Mouse (Mus musculus) gonadal fat pad, adult 2 months (tissue): ENCODE results near the gene Gm10271. TPM values are rescaled to one million over a fixed set of nuclear protein-coding genes. Genes with fewer than 3 reads are reported as not detected.
A peak's percentile ranks its signal among the peaks of the same experiment; 100 is the strongest.

Source experiments
- DNase-seq: peaks from one replicate; pipeline ENCODE4 v3.0.0-alpha.2; 2012; ENCODE audit warnings: low read depth
- polyA plus RNA-seq: library from polyadenylated mRNA; depleted of rRNA; stranded (reverse); fragments of >200 nt; gene quantifications from 2 replicates; pipeline ENCODE4 v1.2.3, GENCODE M21; 2012

Gm10271 gene
- polyA plus RNA-seq, 1 experiment: not detected

GRCm38 (mm10) chr10:116978841-116979240 lies 6.4 kb upstream of the Gm10271 start:
- DNase-seq: no peak

GRCm38 (mm10) chr10:116977858-116978257 lies 5.4 kb upstream of the Gm10271 start:
- DNase-seq: no peak

DNA sequence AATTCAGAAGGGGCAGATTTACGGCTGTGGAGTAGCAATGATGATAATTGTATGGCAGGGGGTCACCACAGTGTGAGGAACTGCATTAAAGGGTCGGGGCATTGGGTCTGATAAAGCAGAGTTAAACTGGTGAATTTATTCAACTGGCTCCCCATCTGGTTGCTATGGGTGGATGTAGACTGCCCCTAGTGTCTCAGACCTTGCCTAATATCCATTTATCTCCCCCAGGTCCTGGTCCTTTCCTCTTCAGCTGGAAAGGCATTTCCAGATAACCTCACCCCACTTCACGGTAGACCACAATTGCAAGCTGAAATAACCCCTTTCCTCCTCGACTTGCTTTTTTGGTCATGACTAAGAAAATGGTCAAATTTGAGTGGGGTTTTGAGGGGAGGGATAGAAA lies 5.0 kb upstream of the Gm10271 start:
- no peak for DNase-seq

DNA sequence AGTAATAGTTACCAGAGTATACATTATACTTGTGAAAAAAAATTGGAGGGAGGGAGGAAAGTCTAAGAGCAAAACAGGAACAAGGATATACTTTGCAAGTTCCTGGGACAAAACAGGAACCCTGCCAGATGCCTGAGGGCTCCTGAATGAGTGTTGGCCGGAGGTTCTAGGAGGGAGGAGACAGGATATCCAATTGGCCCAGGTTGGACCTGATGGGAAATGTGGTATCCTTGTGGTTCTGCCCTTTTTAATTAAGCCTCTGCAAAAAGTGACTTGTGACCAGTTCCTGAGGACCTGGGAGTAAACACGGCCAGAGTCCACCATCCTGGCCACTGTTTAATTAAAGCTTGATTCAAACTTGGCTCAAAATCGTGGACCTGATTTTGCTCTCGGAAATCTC lies 3.7 kb downstream of the Gm10271 start:
- DNase-seq: no peak

DNA sequence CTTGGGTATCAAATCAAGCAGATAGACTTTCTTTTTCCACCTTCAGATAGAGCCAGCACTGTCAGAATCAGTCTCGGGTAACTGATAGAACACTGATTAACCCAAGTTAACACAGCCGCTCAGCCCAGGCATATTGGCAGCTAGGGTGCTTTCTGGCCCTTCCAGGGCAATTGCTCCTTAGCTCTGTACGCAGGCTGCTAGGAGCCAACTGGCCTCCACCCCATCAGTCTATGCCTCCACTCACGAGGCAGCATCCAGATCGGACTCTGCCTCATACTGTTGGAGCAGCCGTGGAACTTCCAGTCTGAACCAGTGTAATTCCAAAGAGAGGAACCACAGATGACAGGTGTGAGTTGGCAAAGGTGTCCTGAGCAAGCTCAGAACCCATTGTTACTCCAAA lies 6.3 kb downstream of the Gm10271 start:
- no peak for DNase-seq

DNA sequence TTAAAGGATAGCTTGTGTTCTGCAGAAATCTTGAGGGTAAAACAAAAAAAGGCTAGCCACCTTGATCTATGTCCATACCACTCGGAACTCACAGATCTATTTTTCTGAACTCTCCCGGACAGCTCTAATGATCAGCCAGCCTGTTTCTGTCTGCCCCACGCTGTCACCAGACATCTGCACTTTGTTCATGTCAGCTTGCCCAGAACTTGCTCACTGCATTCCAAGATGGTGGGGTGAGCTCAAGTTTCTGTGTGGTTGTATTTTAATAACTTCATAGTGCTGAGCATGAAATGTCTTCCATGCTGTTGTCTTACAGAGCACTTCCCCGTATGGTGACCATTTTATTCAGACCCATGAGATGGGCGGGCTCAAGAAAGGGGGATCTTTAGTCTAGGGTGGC lies 7.1 kb downstream of the Gm10271 start:
- no peak for DNase-seq

GRCm38 (mm10) chr10:116964571-116964970 lies 7.8 kb downstream of the Gm10271 start:
- no peak for DNase-seq

DNA sequence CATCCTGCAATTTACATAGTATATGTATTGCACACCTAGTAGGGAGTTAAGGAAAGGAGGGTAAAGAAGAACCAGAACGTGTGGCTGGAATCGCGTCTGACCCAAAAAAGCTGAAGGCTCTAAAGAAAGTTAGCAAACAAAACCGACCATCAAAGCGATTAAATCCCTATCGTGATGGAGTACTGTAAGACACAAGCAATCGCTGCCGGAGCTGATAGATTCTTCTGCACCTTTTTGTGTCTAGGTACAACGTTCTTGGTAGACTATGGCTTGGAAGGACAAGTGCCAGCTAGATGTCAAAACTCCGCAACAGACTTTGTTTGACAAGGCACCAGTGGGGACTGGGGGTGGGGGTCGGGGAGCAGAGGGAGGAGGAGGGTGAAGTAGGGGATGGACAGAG lies 8.3 kb downstream of the Gm10271 start:
- no peak for DNase-seq

DNA sequence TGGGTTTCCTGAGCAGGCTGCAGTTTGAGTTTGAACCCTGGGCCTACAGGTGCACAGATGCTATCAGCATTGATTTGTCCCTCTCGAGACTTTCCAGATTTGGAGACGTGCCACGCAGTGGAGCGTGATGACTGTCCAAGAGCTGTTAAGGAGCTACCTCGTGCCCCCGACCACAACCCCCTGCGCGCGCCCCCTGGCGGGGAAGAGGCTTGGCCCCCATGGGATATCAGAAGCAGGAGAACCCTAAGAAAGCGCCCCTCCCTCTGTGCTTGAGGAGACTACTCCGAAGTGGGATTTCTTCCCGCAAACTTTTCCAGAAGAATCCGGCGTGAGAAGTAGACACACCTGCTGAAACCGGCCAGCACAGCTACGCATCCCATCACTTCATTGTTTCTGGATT lies 9.6 kb downstream of the Gm10271 start:
- no peak for DNase-seq

DNA sequence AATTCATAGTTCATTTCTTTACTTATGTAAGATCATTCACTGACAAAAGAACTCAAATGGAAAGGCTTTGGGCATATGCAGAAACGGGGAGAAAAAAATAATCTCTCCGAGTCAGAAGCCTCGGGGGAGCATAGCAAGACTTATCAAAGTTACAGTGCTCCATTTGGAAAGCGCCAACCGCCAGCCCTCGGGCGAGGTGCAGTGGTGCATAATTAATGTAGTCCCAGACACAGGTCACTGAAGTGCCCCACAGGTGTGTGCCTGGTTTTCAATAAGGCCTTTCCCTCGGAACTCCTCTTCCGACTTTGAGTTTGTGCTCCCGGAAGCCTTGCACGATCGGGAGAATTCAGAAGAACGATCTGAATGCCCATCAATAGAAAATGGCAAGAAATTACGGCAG lies 10.3 kb downstream of the Gm10271 start:
- DNase-seq: no peak

- DNase-seq: peak; percentile 13
Observed at GRCm38 (mm10) chr10:116957867-116958551, 14.4 kb downstream of the Gm10271 start.

DNA sequence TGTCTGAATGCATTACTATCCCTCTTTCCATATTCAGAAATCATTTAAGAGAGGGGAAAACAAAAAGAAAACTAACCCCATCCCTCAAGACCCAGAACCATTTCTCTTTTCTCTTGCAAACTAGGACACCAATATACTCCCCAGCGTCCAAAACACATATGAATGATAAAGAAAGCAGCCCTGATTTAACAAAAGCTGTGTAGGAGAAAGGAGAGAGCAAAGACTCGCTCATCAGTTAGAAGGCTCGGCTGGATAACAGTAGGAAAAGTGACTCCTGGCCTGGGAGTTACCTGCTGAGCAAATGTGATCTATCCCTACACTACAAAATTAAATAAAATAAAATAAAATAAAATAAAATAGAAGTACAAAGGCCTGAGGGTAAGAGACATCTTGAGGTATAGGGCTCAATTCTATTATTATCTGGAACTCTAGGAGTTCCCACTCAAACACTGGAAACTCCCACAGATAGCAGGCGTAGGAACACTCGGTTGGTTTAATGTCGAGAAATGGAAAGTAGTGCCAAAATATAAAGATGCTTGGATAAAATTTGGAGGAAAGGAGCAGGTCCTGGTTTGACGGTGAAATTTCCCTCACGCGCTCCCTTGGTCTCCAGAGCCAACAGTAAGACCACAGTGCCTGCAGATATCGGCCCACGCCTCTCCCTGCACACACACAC lies 15.8 kb downstream of the Gm10271 start:
- no peak for DNase-seq

GRCm38 (mm10) chr10:116955191-116955590 lies 17.2 kb downstream of the Gm10271 start:
- DNase-seq: no peak

- no peak for DNase-seq
Observed at GRCm38 (mm10) chr10:116950886-116951285, 21.5 kb downstream of the Gm10271 start.

DNA sequence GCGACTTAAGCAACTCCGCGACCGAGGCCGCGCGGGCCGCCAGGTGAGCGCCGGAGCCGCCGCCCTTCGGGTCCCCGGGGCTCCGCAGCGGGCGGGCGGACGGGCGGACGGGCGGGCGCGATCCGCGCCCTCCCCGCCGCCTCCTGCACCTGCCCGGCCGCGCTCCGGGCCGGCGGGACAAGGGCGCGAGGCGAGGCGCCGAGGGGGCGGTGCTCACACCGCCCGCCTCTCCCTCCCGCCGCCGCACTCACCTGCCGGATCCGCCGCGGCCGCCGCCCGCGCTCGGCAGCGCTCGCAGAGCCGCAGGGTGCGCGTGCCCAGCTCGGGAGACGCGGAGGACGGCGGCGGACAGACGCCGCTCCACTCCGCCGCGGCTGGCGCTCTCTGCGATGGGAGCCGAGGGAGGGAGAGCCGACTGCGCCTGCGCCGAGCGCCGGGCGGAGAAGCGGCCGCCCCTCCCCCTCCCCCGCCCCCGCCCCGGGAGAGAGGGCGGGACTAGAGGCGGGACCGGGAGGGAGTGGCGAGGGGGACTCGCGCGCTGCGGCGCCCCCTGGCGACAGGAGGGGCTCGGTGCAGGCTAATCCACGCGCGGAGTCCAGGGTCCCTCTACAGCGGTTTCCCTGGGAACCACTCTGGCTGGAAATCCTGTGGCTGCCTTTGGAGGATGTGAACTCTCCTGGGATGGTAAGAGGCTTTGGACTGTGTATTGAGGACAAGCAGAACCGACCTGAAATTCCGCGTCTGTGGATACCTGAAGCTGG lies 22.2 kb downstream of the Gm10271 start, which contains the start of gene Rab3ip:
Rab3ip (minus strand) TSS at position 761 of the 761 bp plus-strand sequence.
- no peak for DNase-seq

DNA sequence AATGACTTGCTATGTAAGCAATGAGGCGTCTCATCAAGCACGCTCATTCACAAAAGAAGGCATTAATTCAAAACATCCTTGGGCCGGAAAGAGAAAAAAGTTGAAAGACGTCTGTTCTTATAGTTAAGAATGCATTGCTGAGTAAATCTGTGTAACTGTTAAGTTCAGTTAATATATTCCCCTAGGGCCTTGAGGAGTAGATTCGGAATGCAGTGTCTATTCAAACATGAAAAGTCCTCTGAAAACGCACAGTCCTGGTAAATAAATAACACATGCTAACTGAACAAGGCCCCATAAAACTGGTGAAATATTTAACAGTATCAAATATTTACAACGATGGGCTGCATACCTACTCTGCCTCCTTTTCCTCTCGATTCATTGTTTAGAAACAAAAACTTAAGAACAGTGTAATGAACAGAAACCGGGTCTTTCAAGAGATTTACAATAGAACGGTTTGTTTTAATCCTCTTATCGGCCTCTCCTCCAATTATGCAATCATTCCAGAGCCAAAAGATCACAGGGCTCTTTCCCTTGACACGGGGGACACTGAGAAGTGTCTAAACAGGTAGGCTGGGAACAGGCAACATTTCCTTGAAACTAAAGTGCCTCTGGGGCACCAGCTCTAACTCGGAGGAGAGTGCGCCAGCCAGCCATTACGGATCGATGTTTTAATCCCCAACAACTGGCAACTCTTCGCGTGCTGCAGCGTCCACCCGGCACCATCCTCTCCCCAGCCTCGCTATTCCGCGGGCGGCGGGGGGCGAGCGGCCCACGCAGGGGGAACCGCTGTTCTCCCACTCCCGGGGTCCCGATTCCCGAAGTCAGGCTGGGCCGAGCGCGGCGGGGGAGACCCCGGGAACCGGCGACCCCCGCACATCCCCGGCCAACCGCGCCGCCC lies 23.0 kb downstream of the Gm10271 start:
- no peak for DNase-seq

- DNase-seq: no peak
Observed at GRCm38 (mm10) chr10:116948414-116948813, 24.0 kb downstream of the Gm10271 start.

- DNase-seq: no peak
Observed at GRCm38 (mm10) chr10:116944940-116945339, 27.5 kb downstream of the Gm10271 start.

DNA sequence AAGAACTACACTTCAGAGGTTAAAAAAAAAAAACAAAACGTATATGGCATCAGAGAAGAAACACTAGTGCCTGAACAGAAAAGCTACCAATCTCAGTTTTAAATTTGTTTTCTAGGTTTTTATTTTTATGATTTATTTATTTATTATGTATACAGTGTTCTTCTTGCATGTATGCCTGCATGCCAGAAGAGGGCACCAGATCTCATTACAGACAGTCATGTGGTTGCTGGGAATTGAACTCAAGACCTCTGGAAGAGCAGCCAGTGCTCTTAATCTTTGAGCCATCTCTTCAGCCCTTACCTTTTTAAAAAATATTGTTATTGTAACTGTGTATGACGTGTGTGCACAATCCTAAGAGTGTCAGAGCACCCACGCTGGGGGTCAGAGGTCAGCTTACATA lies 28.3 kb downstream of the Gm10271 start:
- DNase-seq: no peak

GRCm38 (mm10) chr10:116943025-116943424 lies 29.4 kb downstream of the Gm10271 start:
- no peak for DNase-seq

DNA sequence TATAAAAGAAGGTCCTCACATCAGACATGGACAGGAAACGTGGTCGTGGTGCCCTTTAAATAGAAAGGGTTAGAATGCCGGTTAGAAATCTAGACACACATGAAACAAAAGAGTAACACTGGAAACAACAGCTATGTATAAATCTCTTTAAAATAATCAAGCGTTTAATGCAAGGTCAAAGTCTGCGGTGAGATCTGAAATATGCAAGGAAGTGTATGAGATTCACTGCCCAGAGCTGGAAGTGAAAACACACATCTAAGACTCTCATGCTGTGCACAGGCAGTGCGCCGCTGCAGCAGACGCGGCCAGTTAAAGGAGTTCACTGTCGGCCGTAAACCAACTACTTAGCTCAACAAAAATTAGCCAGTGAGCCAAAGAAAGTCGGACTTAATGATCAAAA lies 37.4 kb downstream of the Gm10271 start:
- DNase-seq: no peak

GRCm38 (mm10) chr10:116933794-116934193 lies 38.6 kb downstream of the Gm10271 start:
- DNase-seq: no peak
